Mouse (Mus musculus) layer of hippocampus, adult 8-10 months (tissue): ENCODE measurements around the gene Rgsl1. TPM values are rescaled to one million over a fixed set of nuclear protein-coding genes. Genes with fewer than 3 reads are reported as not detected.
"Not testable (repeated sequence)": the region's sequence is repeated elsewhere in the genome, so short reads cannot be mapped to it uniquely, and the experiment has no call there.

Experiments used
- DNase-seq, 2 experiments: peaks; one replicate each; pipeline ENCODE4 v3.0.0; 2022; ENCODE audit warnings: low spot score in 2 of 2
- total RNA-seq, 4 experiments: library from RNA; stranded (reverse); gene quantifications; 2 replicates each; pipeline ENCODE4 v1.2.4; 2022

Gene Rgsl1
- total RNA-seq, 4 experiments from 2014 or later = 0.90 to 1.3 (median 1.2) TPM

DNA sequence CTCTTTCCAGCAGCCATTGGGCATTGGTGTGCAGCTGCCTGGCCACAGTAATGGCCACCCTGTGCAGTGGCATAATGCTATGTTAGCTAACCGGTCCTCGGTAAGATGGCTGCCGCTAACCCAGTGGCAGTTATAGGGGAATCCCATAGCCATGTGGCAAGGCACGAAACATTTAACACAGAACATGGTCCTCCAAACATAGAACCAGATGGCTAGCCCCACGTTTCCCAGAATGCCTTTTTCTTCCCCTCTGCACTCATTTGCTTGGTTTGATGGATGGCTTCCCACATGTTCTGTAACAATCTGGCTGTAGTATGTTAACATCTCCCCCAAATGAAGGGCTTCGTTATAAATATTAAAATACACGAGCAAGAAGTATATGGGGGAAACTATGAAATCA is 67.7 kb downstream of the Rgsl1 start:
- DNase-seq = peak in 1 of 2 experiments; percentile 13

DNA sequence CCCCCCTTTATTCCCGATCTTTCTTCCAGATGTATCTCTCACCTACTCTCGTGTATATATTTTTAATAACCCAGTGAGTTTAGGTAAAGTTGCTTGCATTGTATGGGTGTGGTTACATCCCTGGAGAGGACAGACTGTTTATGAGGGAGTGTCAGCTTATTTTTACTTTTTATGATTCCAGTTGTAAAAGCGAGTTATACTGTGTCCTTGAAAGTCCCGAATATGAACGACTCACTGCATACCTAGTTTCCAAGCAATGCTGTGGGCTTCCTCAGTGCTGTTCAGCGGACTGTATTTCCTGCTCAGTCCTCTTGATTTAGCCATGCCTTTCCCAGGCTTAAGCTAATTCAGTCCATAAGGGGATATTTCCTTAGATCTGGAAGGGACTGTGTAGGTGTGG is 68.8 kb downstream of the Rgsl1 start:
- DNase-seq = no peak

DNA sequence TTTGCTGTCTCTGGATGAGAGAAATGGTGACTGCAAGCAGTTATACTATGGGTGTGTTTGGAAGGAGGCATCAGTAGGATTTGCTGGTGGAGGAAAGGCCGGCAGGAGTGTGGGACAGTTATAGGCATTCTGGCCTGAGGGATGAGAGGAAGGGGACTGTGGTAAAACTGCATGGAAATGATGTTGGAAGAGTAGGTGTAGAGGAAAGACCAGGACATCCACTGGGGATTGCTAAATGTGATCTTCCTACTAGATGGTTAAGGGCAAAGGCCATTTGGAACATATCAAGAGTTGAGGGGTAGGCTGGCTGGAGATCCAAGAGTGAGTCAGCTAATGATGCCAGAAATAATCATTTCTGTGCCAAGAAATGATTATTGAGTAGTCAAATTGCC is 73.2 kb downstream of the Rgsl1 start:
- no peak for DNase-seq

DNA sequence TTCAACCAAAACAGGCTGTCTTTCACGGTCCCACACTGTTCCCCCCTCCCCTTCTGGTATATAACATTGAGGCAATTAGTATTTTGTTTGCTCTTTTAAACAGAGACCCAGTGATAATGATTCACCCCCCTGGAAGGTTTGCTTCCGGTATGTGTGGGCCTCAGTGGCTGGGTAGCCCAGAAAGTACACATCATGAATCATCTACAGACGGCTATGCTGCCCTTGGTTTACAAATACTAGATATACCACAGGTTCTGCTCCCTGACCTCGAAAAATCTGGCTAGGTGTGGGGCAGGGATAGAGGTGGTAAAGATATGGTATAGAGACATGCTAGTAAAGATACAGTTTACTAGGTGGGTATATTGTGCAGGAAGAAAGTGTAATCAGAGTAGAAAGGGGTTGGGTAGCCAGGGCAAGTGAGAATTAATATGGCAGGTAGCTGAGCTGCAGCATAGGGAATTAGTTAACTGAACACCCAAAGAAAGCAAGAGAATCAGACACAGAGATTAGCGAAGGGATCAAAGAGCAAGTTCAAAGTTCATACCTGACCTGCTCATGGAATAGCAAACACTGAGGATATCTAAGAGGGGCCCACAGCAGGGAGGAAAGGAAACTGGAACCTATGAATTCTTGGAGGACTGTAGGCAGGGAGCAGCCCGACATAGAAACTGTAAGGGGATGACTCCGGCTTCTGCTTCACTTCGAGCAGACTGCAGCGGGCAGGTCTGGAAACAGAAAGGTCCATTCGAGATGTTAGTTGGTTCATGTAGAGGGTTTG is 73.8 kb downstream of the Rgsl1 start:
- DNase-seq = no peak

DNA sequence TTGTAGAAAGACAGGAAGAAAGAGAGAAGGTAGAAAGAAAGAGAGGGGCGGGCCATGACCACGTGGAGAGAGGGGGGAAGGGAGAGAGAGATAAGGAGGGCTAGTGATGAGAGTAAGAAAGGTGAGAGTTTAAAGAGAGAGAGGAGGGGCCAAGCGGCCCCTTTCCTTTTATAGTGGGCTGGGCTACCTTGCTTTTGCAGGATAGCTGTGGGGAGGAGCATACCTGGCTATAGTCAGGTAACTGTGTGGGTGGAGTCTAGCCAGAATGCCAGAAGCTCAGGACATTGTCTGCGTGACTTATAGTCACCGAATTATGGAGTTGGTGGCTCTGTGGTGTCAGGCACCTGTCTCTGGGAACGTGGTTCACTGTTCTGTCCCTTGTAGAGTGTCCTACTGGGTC is 74.4 kb downstream of the Rgsl1 start:
- DNase-seq = not testable (repeated sequence)

DNA sequence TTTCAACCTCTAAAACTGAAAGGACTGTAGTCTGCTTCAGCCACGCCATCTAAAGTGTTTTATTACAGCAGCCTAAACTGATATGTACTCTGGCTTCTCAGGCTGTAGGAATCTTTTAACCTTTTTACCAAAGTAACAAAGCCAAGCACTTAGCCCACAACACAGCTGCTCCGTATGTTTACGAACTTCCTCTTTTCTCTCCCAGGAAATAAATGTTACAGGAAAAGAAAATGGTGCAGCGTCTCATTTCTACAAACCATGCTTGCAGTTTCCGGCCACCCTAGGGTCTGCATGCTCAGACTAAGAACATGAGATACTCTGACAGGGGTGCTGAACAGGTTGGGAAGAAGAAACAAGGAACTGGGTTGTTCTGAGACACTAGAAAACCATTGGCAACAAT is 75.5 kb downstream of the Rgsl1 start:
- no peak for DNase-seq

DNA sequence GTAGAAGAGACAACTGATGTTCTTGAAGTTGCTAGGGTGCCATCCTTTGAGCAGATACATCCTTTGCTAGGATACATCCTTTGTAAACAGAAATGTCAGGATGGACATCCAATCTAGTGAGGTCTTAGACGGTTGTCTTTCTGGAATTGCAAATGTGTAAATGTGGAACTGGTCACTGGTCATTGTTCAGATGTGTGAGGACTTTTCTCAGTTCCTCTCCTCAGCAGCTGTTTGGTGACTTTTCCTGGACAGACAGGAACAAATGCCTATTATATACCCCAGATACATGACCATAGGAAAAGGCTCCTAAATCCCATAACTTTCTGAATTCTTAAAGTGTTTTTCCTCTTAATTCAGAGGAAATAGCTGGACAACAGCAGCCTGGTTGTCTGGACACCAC is 76.7 kb downstream of the Rgsl1 start:
- DNase-seq = no peak

DNA sequence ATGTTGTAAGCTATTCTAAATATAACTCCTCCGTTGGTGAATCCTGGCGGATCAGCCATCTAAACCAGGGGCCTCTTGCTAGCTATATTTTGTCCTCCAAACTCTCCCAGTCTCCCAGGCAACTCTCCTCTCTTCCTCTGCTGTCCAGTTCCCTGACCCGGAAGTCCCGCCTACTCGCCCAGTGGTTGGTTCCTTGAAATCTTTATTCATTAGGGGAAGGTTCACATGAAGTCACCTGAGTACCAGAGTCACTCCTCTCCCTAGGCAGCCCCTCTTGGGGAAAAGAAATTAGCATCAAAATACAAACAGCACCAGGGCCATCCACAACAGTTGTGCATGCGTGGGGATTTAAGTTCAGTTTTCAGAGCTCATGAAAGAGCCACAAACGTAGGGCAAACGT is 77.6 kb downstream of the Rgsl1 start:
- no peak for DNase-seq

DNA sequence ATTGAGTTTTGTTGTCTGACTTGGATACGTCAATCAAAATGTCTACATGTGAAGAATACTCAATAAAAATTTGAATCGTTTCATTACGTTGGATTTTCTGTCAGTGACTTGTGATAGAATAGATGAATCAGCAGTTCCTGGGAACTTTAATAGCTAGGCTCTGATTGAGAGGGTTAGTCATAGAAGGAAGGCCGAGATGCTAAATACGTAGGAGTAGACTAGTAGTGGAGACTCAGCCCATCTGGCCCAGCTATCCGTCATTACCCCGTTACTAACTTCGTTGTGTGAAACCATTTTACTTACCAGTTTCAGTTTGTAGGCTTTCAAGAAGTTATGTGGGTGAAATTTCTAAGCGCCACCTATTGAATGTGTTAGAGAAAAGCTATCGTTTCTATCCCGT is 79.8 kb downstream of the Rgsl1 start:
- DNase-seq = no peak

DNA sequence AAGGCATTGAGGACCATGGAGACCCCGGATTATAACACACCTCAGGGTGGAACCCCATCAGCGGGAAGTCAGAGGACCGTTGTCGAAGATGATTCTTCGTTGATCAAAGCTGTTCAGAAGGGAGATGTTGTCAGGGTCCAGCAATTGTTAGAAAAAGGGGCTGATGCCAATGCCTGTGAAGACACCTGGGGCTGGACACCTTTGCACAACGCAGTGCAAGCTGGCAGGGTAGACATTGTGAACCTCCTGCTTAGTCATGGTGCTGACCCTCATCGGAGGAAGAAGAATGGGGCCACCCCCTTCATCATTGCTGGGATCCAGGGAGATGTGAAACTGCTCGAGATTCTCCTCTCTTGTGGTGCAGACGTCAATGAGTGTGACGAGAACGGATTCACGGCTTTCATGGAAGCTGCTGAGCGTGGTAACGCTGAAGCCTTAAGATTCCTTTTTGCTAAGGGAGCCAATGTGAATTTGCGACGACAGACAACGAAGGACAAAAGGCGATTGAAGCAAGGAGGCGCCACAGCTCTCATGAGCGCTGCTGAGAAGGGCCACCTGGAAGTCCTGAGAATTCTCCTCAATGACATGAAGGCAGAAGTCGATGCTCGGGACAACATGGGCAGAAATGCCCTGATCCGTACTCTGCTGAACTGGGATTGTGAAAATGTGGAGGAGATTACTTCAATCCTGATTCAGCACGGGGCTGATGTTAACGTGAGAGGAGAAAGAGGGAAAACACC is 90.0 kb downstream of the Rgsl1 start:
- no peak for DNase-seq

DNA sequence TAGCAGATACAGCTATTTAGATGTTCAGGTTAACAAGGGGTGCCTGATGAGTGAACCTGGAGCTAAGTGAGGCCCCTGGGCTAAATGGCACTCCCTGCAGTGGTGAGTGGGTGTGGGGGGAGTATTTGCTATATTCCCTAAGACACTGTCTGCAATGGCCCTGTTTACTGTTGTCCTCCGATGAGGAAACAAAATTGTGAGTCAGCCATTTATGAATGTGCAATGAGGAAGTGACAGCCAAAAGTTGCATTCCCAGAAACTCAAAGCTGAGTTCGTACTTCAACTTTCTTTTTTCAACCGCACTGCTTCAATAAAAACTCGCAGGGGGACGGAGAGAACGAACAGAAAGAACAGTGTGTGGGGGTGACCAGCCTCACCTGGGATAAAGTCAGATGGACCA is 91.4 kb downstream of the Rgsl1 start:
- no peak for DNase-seq

DNA sequence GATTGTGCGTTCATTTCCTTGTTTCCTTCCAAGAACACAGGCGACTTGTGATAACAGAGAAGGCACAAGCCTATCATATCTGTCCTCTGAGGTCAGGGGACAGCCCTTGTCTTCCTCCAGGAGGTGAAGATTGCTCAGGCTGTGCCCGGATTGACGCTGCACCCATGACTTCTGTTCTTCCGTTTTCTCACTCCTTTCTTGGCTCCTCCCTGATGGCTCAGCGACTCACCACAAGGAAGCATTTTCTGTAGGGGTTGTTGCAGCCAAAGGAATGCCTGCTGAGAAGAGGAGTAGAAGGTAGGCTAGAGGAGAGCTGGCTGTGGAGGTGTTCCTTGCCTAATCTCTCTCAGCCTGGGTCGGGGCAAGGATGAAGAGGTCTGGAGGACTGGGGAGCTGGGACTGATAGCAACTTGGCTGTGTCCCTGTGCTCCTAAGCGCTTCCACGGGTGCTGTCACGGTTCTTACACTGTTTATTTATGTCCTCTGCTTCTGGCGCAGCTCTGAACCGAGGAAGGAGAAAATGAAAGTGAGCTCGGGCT is 92.1 kb downstream of the Rgsl1 start:
- no peak for DNase-seq

DNA sequence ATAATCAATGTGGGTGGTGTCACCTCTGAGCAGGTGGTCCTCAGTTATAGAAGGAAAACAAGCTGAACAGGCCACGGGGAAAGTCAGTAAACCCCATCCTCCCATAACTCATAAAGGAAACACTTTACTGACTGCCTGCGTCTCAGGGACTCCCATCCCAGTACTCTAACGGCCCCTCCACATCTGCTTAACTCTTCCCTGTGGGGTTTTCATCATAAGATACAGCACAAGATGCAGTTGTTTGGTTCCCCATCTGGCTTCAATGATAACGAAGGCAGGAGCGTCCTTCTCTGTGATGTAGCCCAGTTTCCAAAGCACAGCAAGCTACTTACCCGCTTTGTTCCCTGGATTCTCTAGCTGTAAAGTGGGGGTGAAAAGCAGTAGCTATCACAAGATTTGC is 93.9 kb downstream of the Rgsl1 start:
- no peak for DNase-seq

DNA sequence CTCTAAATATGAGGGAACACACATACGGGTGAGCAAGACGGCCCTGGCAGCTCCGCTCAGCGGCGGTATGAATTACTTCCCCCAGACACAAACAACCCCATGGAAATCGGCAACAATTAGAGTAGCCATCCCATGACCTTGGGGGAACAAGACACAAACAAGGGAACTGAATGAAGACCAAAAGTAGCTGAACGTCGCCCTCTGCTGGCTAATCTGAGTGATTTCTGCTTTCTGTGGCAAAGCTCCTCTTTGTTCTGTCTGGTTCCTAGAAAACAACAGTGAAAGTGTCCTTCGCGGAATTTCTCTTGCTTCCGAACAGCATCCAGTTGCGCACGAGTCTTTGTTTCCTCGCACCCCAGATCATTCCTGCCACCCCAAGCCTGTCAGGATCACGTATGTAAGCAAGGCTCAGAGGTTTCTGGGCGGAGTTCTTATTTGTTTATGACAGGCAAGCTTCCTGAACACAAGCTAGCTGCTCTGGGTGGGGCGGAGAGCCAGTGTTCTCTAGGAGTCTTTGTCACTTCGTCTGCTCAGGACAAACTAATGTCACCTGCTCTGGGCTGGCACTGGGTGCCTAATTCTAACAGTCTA is 94.6 kb downstream of the Rgsl1 start, which contains the start of gene Rnasel:
Rnasel (plus strand) TSS at position 216 of the 591 bp plus-strand sequence.
- DNase-seq = peak in 1 of 2 experiments; percentile 46

DNA sequence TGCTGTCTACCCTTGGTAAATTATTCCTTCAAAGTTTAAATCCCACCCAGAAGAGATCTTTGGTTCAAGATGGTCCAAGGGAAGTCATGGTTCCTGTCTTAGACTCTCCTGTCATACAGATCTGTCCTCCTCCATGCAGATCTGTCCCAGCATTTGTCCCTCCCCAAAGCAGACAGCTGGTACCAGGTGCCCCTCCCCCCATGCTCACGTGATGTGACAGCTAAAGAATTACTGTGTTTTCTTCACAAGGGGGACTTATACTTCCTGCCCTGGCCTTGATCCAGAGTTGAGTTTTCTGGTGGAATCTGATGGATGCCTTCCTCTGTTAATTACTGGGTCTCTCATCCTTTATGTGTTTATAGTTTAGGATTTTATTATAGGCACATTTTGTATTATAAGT is 95.4 kb downstream of the Rgsl1 start:
- DNase-seq = no peak

DNA sequence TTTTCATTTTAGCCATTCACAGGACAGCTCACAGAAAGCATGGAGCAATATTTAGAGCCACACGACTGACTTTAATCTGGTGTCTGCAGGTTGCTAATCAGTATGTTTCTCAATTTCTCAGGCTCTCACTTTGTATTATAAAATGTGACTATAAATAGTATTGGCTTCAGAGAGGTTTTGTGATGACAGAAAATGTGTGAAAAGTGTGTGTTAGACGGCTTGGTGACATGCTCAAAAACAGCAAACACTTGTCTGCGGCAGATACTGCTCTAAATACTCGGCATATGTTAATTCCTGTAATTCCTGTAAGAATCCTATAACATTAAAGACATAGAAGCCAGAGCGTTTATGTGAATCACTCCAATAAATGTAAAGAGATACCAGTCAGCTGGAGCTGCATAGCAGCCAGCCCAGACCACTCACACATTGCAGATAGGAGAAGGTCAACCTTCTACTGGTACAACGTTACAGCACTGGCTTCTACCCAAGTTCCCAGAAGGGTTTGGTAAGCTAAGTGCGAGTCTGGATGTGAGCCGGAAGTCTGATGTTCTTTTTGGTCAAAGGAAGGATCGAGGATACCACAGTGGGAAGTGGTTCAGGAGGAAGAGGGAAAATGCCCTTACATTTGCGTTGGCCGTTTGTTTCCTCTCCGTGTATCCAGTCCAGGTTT is 95.9 kb downstream of the Rgsl1 start:
- DNase-seq = no peak

DNA sequence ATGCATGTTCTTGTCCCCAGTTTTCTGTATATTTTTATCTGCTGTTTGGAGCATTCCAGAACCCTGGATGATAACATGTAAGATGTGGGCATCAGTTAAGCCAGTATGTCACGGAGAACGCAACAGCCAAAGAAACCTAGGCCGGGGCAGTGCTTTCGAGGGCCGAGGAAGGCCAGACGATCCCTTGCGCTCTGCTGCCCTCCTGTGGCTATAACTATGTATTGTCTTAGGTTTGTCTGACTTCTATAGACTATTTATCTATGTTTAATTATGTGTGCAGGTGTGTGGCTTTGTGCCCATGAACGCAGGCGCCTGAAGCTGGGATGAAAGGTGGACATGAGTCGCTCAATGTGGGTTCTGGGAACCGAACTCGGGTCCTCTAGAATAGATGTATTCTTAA is 97.2 kb downstream of the Rgsl1 start:
- DNase-seq = peak in 1 of 2 experiments; percentile 65

DNA sequence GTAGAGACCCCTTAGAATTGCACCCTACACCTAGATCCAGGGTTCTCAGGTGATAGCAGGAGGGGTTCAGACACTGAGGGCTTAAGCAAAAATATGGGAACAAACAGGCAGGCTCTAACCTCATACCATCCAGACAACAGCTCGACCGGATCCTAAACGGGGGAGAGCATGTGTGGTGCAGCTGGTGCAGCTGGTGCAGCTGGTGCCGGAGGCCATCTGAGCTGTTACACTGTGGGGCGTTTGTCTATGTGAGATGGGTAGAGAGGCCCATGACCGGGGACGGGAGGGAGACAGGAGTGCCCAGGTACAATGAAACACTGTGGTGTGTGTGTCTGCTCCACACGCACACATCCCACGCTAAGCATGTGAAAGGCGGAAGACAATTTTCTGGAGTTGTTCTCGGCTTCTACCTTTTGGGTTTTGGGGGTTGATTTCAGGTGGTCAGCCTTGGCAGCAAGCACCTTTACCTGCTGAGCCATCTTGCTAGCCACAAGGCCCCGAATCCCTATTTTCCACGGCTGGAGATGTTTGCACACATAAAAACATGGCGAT is 97.7 kb downstream of the Rgsl1 start:
- no peak for DNase-seq

DNA sequence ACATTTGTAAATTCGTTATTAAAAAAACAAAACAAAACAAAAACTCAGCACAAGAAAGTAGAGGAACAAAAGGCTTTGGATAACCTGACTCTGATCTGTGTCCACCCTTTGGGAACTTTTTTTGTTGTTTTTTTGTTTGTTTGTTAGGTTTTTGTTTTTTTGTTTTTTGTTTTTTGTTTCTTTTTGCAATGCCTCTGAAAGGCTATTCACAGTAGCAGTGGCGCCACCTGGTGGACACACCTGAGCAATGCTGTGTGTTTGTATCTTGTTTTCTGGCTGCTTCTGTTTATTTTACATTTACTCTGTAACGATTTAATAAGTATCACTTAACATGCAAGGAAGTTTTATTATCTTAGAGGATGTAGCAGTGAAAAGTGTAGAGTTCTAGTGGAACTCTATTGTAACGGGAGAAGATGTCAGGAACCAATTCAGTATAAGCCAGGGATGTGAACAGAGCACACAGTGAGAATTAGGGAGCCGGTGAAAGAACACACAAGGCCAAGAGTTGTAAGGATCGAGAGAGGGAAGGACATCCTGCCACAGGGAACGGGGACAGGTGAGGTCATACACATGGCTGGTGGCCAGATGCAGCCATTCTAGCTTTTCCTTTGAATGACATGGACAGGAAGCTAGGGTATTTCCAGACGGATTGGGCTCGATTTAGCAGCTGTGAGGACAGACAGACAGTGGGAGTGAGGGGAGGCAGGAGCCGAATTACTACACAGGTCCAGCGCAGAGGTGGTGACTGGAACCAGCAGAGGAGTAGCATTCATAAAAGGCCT is 101.4 kb downstream of the Rgsl1 start:
- peak; percentile 53 to 83 for DNase-seq

DNA sequence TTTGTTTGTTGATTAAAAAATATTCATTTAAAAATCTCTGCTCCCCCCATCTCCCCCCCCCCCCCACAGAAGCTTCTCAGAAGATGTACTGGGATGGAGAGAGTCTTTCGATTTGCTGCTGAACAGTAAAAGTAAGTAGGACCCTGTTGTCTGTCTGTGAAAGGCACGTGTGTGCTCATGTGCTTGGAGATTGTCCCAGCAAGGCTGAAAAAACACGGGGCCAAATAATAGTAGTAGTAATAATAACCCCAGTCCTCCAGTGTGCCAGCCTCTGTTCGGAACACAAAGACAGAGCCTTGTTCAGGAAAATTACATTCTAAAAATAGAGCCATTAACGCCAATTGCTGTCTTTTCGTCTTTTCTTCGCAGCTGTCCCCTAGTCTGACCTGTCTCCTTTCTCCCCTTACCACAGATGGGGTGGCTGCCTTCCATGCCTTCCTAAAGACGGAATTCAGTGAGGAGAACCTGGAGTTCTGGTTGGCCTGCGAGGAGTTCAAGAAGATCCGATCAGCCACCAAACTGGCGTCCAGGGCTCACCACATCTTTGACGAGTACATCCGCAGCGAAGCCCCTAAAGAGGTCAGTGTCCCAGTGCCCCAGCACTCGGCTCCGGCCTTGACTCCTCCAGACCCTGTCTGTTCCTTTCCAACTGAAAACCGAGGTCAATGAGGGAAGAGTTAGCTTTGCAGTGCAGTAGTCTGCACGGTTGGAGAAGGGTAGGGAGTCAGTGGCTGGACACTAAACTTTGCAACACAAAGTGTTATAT is 102.2 kb downstream of the Rgsl1 start:
- no peak for DNase-seq
